Mouse (Mus musculus) gastrocnemius, postnatal 25 days (tissue): Measurements from ENCODE around the gene 2510009E07Rik. TPM values are rescaled to one million over a fixed set of nuclear protein-coding genes. Genes with fewer than 3 reads are reported as not detected.

ENCODE experiments used
- DNase-seq: peaks from one replicate; pipeline ENCODE4 v3.0.0; 2022
- total RNA-seq, 2 experiments: library from RNA; stranded (reverse); gene quantifications; 1 replicate in 1 of 2; 2 replicates in 1 of 2; pipeline ENCODE4 v1.2.3; 2021

The 2510009E07Rik gene
- total RNA-seq, 2 experiments from 2014 or later: 23.3 to 25.0 TPM

GRCm38 (mm10) chr16:21636156-21636853, 58.2 kb downstream of the 2510009E07Rik start:
- DNase-seq: no peak

GRCm38 (mm10) chr16:21634460-21634859, 60.0 kb downstream of the 2510009E07Rik start:
- no peak for DNase-seq

GRCm38 (mm10) chr16:21631815-21632222, 62.6 kb downstream of the 2510009E07Rik start:
- no peak for DNase-seq

GRCm38 (mm10) chr16:21630614-21631013, 63.9 kb downstream of the 2510009E07Rik start:
- DNase-seq: no peak

- DNase-seq: no peak
These were observed 66.3 kb downstream of the 2510009E07Rik start for GRCm38 (mm10) chr16:21628061-21628591.

GRCm38 (mm10) chr16:21627248-21627647, 67.2 kb downstream of the 2510009E07Rik start:
- DNase-seq: no peak

- no peak for DNase-seq
These were observed 68.5 kb downstream of the 2510009E07Rik start for GRCm38 (mm10) chr16:21625784-21626634.

GRCm38 (mm10) chr16:21620630-21621029, 73.8 kb downstream of the 2510009E07Rik start:
- DNase-seq: no peak

- no peak for DNase-seq
These were observed 78.7 kb downstream of the 2510009E07Rik start for GRCm38 (mm10) chr16:21615802-21616201.

- DNase-seq: no peak
These were observed 84.0 kb downstream of the 2510009E07Rik start for GRCm38 (mm10) chr16:21610473-21610872.

- DNase-seq: no peak
These were observed 86.1 kb downstream of the 2510009E07Rik start for GRCm38 (mm10) chr16:21608176-21608865.

GRCm38 (mm10) chr16:21607651-21608040, 86.8 kb downstream of the 2510009E07Rik start:
- no peak for DNase-seq

GRCm38 (mm10) chr16:21607021-21607650, 87.3 kb downstream of the 2510009E07Rik start:
- no peak for DNase-seq

- DNase-seq: no peak
These were observed 88.0 kb downstream of the 2510009E07Rik start for GRCm38 (mm10) chr16:21606249-21607020.

GRCm38 (mm10) chr16:21604354-21604753, 90.1 kb downstream of the 2510009E07Rik start:
- no peak for DNase-seq

Other genes starting within 250 kb of the 2510009E07Rik start
- 1 to 10 TPM; 3.4 to 4.4 TPM for gene Ehhadh, start 93.1 kb upstream of the 2510009E07Rik start, total RNA-seq
- gene Map3k13, start 99.7 kb upstream of the 2510009E07Rik start, total RNA-seq: under 1 TPM; 0.41 to 0.46 TPM